Mouse (Mus musculus): ENCODE results near the gene Fbxo4.

GRCm38 (mm10) chr15:3969743-3970142 lies 9.6 kb downstream of the Fbxo4 start:
- TF ChIP-seq ZNF384 (IDR thresholded peaks at IDR 0.05; ENCODE audit: low read depth, low read length): no peak
- no peak for TF ChIP-seq ZC3H11A (IDR thresholded peaks at IDR 0.05; ENCODE audit: borderline replicate concordance, low read depth, low read length)

All from ES-E14 (cell line).